Mouse (Mus musculus) lung, adult 2 months (tissue): ENCODE data around the gene Tfpi.
"Not testable (repeated sequence)": the region's sequence is repeated elsewhere in the genome, so short reads cannot be mapped to it uniquely, and the experiment has no call there.

Source experiments
- CTCF ChIP-seq: fragments of 200-500 bp; IDR thresholded peaks from 2 replicates; pipeline ENCODE4 v1.5.1; 2011; ENCODE audit warnings: mild to moderate bottlenecking, low read length, control low read depth; ENCODE audit not compliant: insufficient read depth
- POLR2A ChIP-seq: fragments of 200-500 bp; IDR thresholded peaks from 2 replicates; pipeline ENCODE4 v1.6.1; 2011; ENCODE audit warnings: low read depth, mild to moderate bottlenecking, control low read depth, low read length, borderline replicate concordance; ENCODE audit errors: extremely low read depth

GRCm38 (mm10) chr2:84504954-84505394, 28.4 kb upstream of the Tfpi start:
- not testable (repeated sequence) for TF ChIP-seq POLR2A, CTCF
